Mouse (Mus musculus): ENCODE results near the gene Gabarapl1. TPM values are rescaled to one million over a fixed set of nuclear protein-coding genes. Genes with fewer than 3 reads are reported as not detected.

Gene Gabarapl1
- polyA plus RNA-seq, 1 experiment from 2014 or later, result 13.2 TPM

DNA sequence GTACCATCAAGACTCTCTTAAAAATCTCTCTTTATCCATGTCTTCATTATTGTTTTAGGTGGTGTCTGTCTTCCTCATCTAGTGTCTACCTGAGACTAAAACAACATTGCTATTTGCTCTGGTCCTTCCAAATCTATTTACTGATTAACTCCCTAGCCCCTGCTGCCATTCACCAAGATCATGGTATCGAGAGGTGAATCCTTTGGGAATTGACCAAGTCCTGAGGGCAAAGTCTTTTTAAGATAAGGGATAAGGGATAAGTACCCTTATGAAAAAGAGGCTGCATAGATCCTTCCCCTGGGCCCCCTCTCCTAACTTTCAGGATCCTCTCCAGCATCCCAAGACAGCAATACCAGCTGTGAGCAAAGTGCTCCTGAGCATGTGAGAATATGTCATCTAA lies 3.4 kb upstream of the Gabarapl1 start:
- Histone ChIP-seq H3K27ac (ENCODE audit: low read length) (no peak overlapping the region), H3K4me2 (replicated peaks; ENCODE audit: low read depth, low read length) (no peak overlapping the region), H3K27me3 (ENCODE audit: control insufficient read depth, insufficient read depth, low read length) (no peaks in the 10 kb centered on the region), H3K9me3 (ENCODE audit: control insufficient read depth, low read depth, low read length) (no peaks in the 10 kb centered on the region), H3K36me3 (ENCODE audit: control insufficient read depth, insufficient read depth, low read length) (no peaks in the 10 kb centered on the region), H3K9ac (replicated peaks; ENCODE audit: low read depth, low read length) (no peak overlapping the region), H3K4me3 (ENCODE audit: low read depth, low read length) (no peak overlapping the region), H3K4me1 (ENCODE audit: control insufficient read depth, insufficient read depth, low read length) (0 out of 2 replicates have a peak, but pooled peaks cover 3% of the 10 kb centered on the region)
- ATAC-seq (ENCODE audit: insufficient number of reproducible peaks, insufficient read depth, low FRiP score, low read depth), result no peak
- 74% methylated on average over 1 of the region's 1 CpGs for WGBS

DNA sequence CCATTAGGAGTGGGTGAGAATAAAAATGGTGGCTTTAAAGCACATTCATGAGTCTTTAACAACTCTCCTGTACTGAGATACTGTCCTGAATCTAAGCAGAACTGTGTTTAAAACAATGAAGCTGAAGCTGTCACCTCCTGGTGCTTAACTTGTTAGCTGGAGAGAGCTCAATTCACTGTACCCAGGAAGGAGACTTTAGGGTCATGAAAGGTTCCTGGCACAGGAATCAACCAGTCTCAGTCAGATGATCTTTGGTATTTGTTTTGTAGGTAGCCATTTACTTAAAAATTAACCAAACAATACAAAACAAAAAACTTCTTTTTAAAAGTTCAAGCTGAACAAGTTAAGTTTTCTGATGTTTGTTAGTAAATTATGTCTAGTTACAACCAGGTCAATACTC lies 2.7 kb upstream of the Gabarapl1 start:
- Histone ChIP-seq H3K36me3 (ENCODE audit: control insufficient read depth, insufficient read depth, low read length) (no peaks in the 10 kb centered on the region), H3K9me3 (ENCODE audit: control insufficient read depth, low read depth, low read length) (no peaks in the 10 kb centered on the region)
- no peak for ATAC-seq (ENCODE audit: insufficient number of reproducible peaks, insufficient read depth, low FRiP score, low read depth)

DNA sequence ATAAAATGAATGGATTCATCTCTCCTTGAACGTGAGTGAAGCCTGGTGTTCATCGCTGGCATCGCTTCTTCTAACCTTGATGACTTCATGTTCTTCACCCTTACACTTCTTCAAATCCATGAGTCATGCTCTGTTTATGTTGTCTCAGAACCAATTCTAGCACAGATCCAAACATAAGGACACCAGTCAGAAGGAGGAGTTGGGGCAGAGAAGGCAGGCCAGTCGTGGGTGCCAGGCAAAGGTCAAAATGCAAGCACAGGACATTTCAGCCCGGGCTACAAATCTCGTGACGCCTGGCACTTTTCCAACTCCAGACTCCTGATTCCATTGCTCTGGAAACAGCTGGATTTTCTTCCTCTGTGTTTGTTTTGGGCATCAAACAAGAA lies 411 bp upstream of the Gabarapl1 start:
- Histone ChIP-seq H3K27ac (ENCODE audit: low read length) (0 out of 2 replicates have a peak overlapping the region, but pooled peaks have one; percentile 3), H3K27me3 (ENCODE audit: control insufficient read depth, insufficient read depth, low read length) (no peaks in the 10 kb centered on the region), H3K36me3 (ENCODE audit: control insufficient read depth, insufficient read depth, low read length) (peaks cover under 1% of the 10 kb centered on the region; the same call in 1 of the 2 replicates), H3K9ac (replicated peaks; ENCODE audit: low read depth, low read length) (no peak overlapping the region), H3K4me1 (ENCODE audit: control insufficient read depth, insufficient read depth, low read length) (0 out of 2 replicates have a peak, but pooled peaks cover 11% of the 10 kb centered on the region), H3K4me2 (replicated peaks; ENCODE audit: low read depth, low read length) (peak overlapping the region; percentile 78), H3K9me3 (ENCODE audit: control insufficient read depth, low read depth, low read length) (no peaks in the 10 kb centered on the region), H3K4me3 (ENCODE audit: low read depth, low read length) (peak overlapping the region; percentile 80)
- 29% methylated on average over 7 of the region's 7 CpGs for WGBS
- ATAC-seq (ENCODE audit: insufficient number of reproducible peaks, insufficient read depth, low FRiP score, low read depth), result peak; percentile 47

More for the DNA sequence above, 2.7 kb upstream of the Gabarapl1 start:
- Histone ChIP-seq H3K4me3 (ENCODE audit: low read depth, low read length) (no peak overlapping the region), H3K4me2 (replicated peaks; ENCODE audit: low read depth, low read length) (no peak overlapping the region), H3K4me1 (ENCODE audit: control insufficient read depth, insufficient read depth, low read length) (0 out of 2 replicates have a peak, but pooled peaks cover 7% of the 10 kb centered on the region), H3K27me3 (ENCODE audit: control insufficient read depth, insufficient read depth, low read length) (no peaks in the 10 kb centered on the region), H3K9ac (replicated peaks; ENCODE audit: low read depth, low read length) (no peak overlapping the region), H3K27ac (ENCODE audit: low read length) (no peak overlapping the region)

DNA sequence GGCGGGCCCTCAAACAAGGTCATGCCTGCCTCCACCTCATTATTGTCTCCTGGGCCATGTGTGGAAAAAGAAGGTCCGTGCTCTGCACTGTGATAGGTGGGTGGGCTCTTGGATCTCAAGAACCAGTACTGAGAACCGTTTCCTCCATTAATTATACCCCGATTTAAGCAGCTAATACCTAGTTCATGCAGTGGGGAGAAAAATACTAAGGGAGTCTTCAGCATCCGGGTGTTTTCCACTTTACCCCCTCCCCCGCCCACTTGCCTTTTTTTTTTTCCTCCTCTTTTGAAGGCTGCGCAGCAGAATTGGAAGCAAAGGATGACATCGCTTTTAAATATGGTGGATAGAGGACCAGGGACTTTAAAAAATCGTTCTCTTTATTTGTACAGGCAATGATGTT lies 1.1 kb downstream of the Gabarapl1 start:
- Histone ChIP-seq H3K27me3 (ENCODE audit: control insufficient read depth, insufficient read depth, low read length) (no peaks in the 10 kb centered on the region), H3K4me1 (ENCODE audit: control insufficient read depth, insufficient read depth, low read length) (0 out of 2 replicates have a peak, but pooled peaks cover 11% of the 10 kb centered on the region), H3K4me2 (replicated peaks; ENCODE audit: low read depth, low read length) (peak overlapping the region; percentile 78), H3K9ac (replicated peaks; ENCODE audit: low read depth, low read length) (no peak overlapping the region; the same call in 1 of the 2 replicates), H3K9me3 (ENCODE audit: control insufficient read depth, low read depth, low read length) (no peaks in the 10 kb centered on the region), H3K36me3 (ENCODE audit: control insufficient read depth, insufficient read depth, low read length) (peaks cover 9% of the 10 kb centered on the region; the same call in 1 of the 2 replicates), H3K27ac (ENCODE audit: low read length) (no peak overlapping the region), H3K4me3 (ENCODE audit: low read depth, low read length) (peak overlapping the region; percentile 80)
- ATAC-seq (ENCODE audit: insufficient number of reproducible peaks, insufficient read depth, low FRiP score, low read depth), result no peak
- WGBS, result 19% methylated on average over 9 of the region's 9 CpGs

DNA sequence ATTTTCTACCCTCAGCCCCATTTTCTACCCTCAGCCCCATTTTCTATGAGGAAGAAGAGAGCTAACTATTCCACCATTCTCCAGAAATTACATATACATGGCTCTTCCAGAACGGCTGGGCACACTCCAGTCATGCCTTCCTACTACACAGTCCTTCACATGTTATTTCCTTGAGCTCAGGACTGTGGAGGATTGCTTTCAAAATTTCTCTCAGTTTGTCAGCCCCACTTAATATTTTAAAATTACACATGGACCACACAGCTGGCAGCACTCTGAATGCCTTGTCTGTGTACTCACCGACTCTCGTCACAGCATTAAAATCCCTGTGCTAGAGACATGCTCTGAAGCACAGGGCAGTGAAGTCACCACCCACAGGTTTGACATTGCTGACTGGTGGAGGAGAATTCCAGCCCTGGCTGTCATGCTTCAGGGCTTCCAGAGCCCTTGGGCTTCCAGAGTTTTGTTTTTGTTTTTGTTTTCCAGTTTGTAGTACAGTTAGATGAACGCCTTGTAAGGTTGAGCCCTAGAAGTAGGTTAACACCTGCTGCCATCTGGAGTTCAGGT lies 1.7 kb downstream of the Gabarapl1 start:
- Histone ChIP-seq H3K4me2 (replicated peaks; ENCODE audit: low read depth, low read length) (peak overlapping the region; percentile 78), H3K4me3 (ENCODE audit: low read depth, low read length) (peak overlapping the region; percentile 80), H3K27ac (ENCODE audit: low read length) (no peak overlapping the region), H3K27me3 (ENCODE audit: control insufficient read depth, insufficient read depth, low read length) (no peaks in the 10 kb centered on the region), H3K4me1 (ENCODE audit: control insufficient read depth, insufficient read depth, low read length) (0 out of 2 replicates have a peak, but pooled peaks cover 11% of the 10 kb centered on the region), H3K9me3 (ENCODE audit: control insufficient read depth, low read depth, low read length) (no peaks in the 10 kb centered on the region), H3K36me3 (ENCODE audit: control insufficient read depth, insufficient read depth, low read length) (peaks cover 15% of the 10 kb centered on the region), H3K9ac (replicated peaks; ENCODE audit: low read depth, low read length) (no peak overlapping the region)
- 48% methylated on average over 4 of the region's 4 CpGs for WGBS
- ATAC-seq (ENCODE audit: insufficient number of reproducible peaks, insufficient read depth, low FRiP score, low read depth), result no peak; the same call in 1 of the 2 replicates

DNA sequence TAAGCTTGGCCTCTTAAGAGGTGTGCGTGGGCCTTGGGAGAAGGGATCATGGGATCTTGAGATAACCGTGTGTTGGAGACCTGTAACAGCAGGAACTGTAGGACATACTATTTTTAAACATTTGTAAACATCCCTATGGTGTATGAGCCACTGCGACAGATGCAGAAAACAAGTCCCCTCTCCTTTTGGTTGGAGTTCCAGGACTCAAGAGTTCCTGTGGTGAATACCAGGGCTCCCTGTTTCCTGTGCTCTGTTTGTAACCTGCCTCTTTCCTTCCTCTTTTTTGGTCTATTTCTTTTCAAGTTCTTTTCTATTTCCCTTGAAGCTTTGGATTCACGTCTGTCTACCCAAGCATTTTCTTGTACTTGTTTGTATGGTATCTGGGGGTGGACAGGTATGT lies 2.8 kb downstream of the Gabarapl1 start:
- no peak overlapping the region for H3K4me2 ChIP-seq (replicated peaks; ENCODE audit: low read depth, low read length)
- 81% methylated on average over 4 of the region's 4 CpGs for WGBS
- ATAC-seq (ENCODE audit: insufficient number of reproducible peaks, insufficient read depth, low FRiP score, low read depth), result no peak
- no peaks in the 10 kb centered on the region for H3K9me3 ChIP-seq (ENCODE audit: control insufficient read depth, low read depth, low read length)
- no peak overlapping the region for H3K4me3 ChIP-seq (ENCODE audit: low read depth, low read length)
- H3K9ac ChIP-seq (replicated peaks; ENCODE audit: low read depth, low read length), result no peak overlapping the region
- peaks cover 19% of the 10 kb centered on the region for H3K36me3 ChIP-seq (ENCODE audit: control insufficient read depth, insufficient read depth, low read length)
- H3K27ac ChIP-seq (ENCODE audit: low read length), result no peak overlapping the region
- H3K4me1 ChIP-seq (ENCODE audit: control insufficient read depth, insufficient read depth, low read length), result 0 out of 2 replicates have a peak, but pooled peaks cover 11% of the 10 kb centered on the region
- H3K27me3 ChIP-seq (ENCODE audit: control insufficient read depth, insufficient read depth, low read length), result no peaks in the 10 kb centered on the region

DNA sequence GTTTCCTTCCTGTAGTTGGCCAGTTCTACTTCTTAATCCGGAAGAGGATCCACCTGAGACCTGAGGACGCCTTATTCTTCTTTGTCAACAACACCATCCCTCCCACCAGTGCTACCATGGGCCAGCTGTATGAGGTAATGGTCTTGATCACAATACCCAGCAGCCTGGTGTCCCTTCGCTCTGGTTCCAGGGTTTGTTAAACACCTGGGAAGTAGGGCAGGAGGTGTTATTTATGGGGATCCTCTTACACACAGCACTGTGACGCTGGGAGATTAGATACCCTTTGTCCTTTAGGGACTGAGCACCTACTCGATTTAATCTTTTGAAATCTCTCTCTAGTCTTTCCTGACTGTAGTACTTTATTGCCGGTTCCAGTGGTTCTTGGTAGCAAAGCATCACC lies 5.6 kb downstream of the Gabarapl1 start:
- WGBS, result 83% methylated on average over 6 of the region's 6 CpGs
- Histone ChIP-seq H3K27ac (ENCODE audit: low read length) (no peak overlapping the region), H3K27me3 (ENCODE audit: control insufficient read depth, insufficient read depth, low read length) (no peaks in the 10 kb centered on the region), H3K4me2 (replicated peaks; ENCODE audit: low read depth, low read length) (no peak overlapping the region), H3K4me3 (ENCODE audit: low read depth, low read length) (no peak overlapping the region), H3K4me1 (ENCODE audit: control insufficient read depth, insufficient read depth, low read length) (0 out of 2 replicates have a peak, but pooled peaks cover 11% of the 10 kb centered on the region), H3K36me3 (ENCODE audit: control insufficient read depth, insufficient read depth, low read length) (peaks cover 24% of the 10 kb centered on the region), H3K9me3 (ENCODE audit: control insufficient read depth, low read depth, low read length) (no peaks in the 10 kb centered on the region), H3K9ac (replicated peaks; ENCODE audit: low read depth, low read length) (no peak overlapping the region)
- no peak for ATAC-seq (ENCODE audit: insufficient number of reproducible peaks, insufficient read depth, low FRiP score, low read depth)

DNA sequence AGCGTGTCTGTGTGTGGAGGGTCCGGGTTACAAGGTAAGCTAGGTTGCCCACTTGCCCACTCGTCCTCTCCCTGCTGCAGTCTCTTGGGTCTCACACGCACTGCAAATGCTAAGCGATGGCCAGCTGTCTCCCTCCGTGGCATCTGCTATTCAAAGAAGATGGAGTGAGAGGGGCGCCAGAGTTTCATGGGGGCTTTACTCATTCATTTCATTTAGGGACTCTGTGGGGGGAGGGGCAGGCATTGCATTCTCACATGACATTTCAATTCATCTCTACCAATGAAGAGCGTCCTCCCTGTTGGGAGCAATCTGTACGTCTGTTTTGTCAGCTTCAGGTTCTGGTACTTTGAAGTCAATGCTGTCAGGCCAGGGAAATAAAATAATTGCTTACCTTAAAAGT lies 9.0 kb downstream of the Gabarapl1 start:
- Histone ChIP-seq H3K4me1 (ENCODE audit: control insufficient read depth, insufficient read depth, low read length) (no peaks in the 10 kb centered on the region), H3K27ac (ENCODE audit: low read length) (no peak overlapping the region), H3K9ac (replicated peaks; ENCODE audit: low read depth, low read length) (no peak overlapping the region), H3K36me3 (ENCODE audit: control insufficient read depth, insufficient read depth, low read length) (peaks cover 24% of the 10 kb centered on the region), H3K9me3 (ENCODE audit: control insufficient read depth, low read depth, low read length) (no peaks in the 10 kb centered on the region), H3K27me3 (ENCODE audit: control insufficient read depth, insufficient read depth, low read length) (no peaks in the 10 kb centered on the region), H3K4me3 (ENCODE audit: low read depth, low read length) (no peak overlapping the region), H3K4me2 (replicated peaks; ENCODE audit: low read depth, low read length) (no peak overlapping the region)
- ATAC-seq (ENCODE audit: insufficient number of reproducible peaks, insufficient read depth, low FRiP score, low read depth), result no peak
- 83% methylated on average over 9 of the region's 9 CpGs for WGBS

DNA sequence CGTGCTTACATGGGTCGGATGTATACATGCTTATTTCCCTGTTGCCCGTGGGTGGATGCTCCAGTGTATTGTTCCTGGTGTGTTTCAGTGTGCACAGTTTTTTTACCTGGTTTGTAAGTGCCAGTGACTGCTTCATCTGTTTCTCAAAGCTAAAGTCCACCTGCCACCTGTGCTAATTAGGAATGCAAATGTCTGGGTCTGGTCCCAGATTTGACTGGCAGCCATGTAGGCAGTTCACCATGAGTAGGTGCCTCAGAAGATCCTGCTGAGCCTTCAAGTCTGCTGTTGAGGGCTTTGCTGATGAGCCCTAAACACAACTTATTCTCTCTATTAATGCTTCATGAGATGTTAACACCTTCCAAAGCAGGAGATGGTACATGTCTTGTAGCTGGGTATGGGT lies 9.6 kb downstream of the Gabarapl1 start:
- no peaks in the 10 kb centered on the region for H3K9me3 ChIP-seq (ENCODE audit: control insufficient read depth, low read depth, low read length)
- peaks cover 23% of the 10 kb centered on the region for H3K36me3 ChIP-seq (ENCODE audit: control insufficient read depth, insufficient read depth, low read length)
- H3K4me3 ChIP-seq (ENCODE audit: low read depth, low read length), result no peak overlapping the region
- no peak overlapping the region for H3K4me2 ChIP-seq (replicated peaks; ENCODE audit: low read depth, low read length)
- 92% methylated on average over 3 of the region's 3 CpGs for whole genome bisulfite sequencing
- no peak overlapping the region for H3K27ac ChIP-seq (ENCODE audit: low read length)
- no peak overlapping the region for H3K9ac ChIP-seq (replicated peaks; ENCODE audit: low read depth, low read length)
- no peak for ATAC-seq (ENCODE audit: insufficient number of reproducible peaks, insufficient read depth, low FRiP score, low read depth)
- H3K27me3 ChIP-seq (ENCODE audit: control insufficient read depth, insufficient read depth, low read length), result no peaks in the 10 kb centered on the region
- no peaks in the 10 kb centered on the region for H3K4me1 ChIP-seq (ENCODE audit: control insufficient read depth, insufficient read depth, low read length)

Data from stomach, embryonic 14.5 days (tissue).